Mouse (Mus musculus): Measurements from ENCODE around the gene Irs4. TPM values are rescaled to one million over a fixed set of nuclear protein-coding genes. Genes with fewer than 3 reads are reported as not detected.

Gene Irs4
- not detected in 2 replicates for total RNA-seq (2014; fragmentation: Nextera tagmentation)
- not detected in 2 replicates for total RNA-seq (2017)

DNA sequence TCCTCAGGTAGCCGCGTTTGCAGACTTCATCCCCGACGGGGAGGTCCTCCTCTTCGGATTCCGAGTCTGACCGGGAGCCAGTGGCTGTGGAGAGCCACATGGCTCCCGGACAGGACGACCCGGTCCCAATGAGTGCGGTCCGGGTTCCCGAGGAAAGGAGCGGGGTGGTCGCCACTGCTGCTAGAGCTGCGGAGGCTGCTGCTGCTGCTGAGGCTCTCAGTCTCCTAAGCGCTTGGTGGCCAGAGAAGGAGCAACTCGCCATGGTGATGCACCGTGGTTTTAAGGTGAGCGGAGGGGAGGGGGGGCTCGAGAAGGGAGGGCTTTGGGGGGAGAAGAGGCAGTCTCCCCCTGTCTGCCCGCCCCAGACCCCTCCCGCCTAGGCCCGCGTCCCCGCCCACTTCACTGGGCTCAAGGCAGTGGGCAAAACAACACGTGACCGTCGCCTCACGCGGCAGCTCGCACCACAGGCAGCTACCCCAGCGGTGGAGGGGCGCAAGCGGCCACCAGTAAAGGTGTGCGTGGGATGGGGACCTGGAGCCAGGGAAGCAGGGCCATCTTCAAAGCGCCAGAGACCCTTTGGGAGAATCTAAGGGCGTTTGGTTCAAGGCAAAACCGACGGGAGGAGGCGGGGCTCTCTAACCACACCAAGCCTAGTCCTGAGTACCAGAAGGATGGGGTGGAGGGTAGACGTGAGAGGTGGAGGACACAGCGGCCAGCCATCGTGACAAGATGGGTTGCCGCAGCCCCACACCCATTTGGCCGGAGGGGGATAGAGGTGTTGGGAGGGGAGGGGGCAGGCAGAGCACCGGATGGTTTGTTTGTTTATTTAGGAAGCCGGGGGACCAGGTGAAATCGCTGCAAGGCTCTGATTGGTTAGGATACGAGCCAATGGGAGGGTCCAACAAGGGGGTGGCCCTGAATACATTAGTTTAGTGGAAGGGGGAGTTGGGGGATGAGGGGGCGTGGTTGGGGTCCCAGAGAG, at the start of gene Irs4:
Irs4 (minus strand) TSS at position 327 of the 982 bp plus-strand sequence.
- no peak for ATAC-seq (replicated peaks; ENCODE audit: poor library complexity, severe bottlenecking)

DNA sequence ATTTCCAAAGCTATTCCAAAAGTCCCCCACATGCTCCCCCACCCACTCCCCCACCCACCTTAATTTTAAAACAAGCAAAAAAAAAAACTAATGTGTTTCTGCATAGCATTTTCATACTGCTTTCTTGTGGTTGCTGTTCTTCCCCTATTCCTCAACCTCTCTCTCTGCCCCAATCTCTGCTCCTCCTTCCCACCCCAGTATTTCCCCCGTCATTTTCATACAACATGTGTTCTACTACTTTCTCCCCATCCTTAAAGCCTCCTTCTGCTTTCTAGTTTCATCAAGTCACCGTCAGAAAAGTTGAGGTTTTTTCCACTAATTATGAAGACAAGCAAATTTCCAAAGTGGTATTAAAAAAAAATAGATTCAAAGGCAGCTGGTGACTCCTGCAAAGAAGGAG, 25.3 kb upstream of the Irs4 start:
- ATAC-seq (replicated peaks; ENCODE audit: poor library complexity, severe bottlenecking): no peak

DNA sequence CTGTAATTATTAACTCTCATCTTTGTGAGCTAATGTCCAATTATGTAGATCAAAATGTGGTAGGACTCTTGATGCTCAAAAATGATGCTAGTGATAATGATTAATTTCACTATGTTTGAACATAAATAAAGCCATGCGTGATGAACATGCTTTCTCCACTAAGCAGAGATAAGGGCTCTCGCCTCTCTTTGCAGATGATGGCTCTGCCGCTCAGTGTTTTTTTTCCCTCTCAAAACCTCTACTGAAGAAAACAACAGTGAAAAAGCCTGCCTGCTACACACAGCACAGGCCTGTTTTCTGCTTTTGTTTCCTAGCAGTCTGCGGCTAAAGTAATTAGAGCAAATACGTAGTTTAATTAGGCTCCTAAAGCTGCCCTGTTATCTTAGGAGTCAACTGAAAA, 4.5 kb upstream of the Irs4 start:
- ATAC-seq (replicated peaks; ENCODE audit: poor library complexity, severe bottlenecking): no peak

DNA sequence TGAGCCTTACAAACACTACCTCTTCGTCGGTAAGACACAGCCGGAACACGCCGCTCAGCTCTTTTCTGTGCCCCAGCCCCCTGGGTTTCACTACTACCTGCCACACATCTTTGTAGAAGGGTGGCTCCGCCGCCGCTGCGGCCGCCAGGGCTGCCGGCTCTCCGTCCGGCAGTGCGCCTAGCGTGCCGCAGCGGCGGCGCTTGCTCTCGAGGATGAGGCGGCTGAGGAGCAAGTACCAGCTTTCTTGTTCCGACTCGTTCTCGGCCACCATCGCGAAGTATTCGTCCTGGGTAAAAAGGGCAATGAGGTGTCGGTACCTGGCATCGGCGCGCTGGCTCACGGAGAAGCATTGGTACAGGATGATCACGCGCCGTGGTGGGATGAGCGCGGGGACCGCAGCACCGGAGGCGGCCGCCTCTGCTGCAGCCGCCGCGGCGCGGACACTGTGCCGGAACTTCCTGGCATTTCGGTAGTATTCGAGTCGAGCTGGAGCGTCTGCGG, 622 bp downstream of the Irs4 start:
- ATAC-seq (replicated peaks; ENCODE audit: poor library complexity, severe bottlenecking): peak; percentile 25; the same call in 1 of the 2 replicates

DNA sequence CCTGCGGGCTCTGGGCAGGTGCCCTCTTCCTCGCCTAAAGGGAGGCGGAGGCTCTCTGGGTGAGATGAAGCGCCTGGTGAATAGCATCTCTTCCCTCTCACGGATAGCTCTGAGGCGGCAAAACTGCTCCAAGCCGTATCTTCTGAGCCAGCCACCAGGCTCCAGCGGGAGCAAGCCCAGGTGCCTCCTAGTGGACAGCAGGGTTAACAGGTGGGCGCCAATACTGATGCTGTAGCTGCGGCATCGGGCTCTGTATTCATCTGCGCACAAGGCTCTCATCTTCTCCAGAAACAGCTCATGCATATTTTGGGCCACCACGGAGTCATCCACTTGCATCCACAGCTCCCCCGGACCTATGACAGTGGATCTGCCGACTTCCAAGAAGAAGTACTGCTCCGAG, 1.1 kb downstream of the Irs4 start:
- ATAC-seq (replicated peaks; ENCODE audit: poor library complexity, severe bottlenecking): no peak

DNA sequence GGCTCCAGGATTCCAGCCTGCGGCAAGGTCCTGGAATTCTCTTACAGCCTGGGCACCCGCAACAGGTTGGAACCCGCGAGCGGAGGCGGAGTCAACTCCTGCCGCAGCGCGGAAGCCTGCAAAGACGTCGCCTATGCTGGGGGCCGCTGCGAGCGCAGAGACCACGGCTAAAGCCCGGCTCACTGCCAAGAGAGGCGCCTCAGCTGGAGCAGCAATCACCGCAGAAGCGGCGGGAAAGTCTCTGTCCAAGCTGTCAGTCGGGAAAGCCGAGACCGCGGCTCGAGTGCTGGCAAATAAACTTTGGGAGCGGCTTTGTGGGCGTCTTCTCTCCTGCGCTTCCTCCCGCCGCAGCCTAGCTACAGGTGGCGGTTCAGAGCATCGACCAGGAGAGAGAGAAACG, 3.3 kb downstream of the Irs4 start:
- ATAC-seq (replicated peaks; ENCODE audit: poor library complexity, severe bottlenecking): peak; percentile 14; the same call in 1 of the 2 replicates

Other genes starting within 250 kb of the Irs4 start
- not detected in 2 replicates for gene Col4a5, start 249.9 kb downstream of the Irs4 start, total RNA-seq (2014; fragmentation: Nextera tagmentation)
- 0.09 TPM in 1 of 2 replicates, not detected in the other for gene Col4a5, start 249.9 kb downstream of the Irs4 start, total RNA-seq (2017)
- gene Gm15294, start 150.0 kb upstream of the Irs4 start, total RNA-seq (2014; fragmentation: Nextera tagmentation): not detected in 2 replicates
- not detected in 2 replicates for gene Gm15294, start 150.0 kb upstream of the Irs4 start, total RNA-seq (2017)